Mouse (Mus musculus) NIH3T3 (cell line): ENCODE measurements around the gene Prrx2.

ENCODE experiments used
- DNase-seq: peaks from one replicate; pipeline ENCODE4 v3.0.0-alpha.2; 2012; ENCODE audit warnings: low read depth

Gene Prrx2

GRCm38 (mm10) chr2:30823385-30824153, 11.2 kb upstream of the Prrx2 start:
- DNase-seq: peak; percentile 77

- peak; percentile 91 for DNase-seq
Observed at GRCm38 (mm10) chr2:30826825-30827748, 7.7 kb upstream of the Prrx2 start.

- peak; percentile 98 for DNase-seq
Observed at GRCm38 (mm10) chr2:30827749-30828475, 6.9 kb upstream of the Prrx2 start.

GRCm38 (mm10) chr2:30829315-30829714, 5.5 kb upstream of the Prrx2 start:
- DNase-seq: peak; percentile 71

- DNase-seq: no peak
Observed at GRCm38 (mm10) chr2:30830283-30830795, 4.4 kb upstream of the Prrx2 start, which contains the start of gene Asb6. Gene Asb6 (minus strand): TSS chr2:30830333.

GRCm38 (mm10) chr2:30833644-30834043, 1.1 kb upstream of the Prrx2 start:
- peak; percentile 89 for DNase-seq

- no peak for DNase-seq
Observed at GRCm38 (mm10) chr2:30836238-30836990, 1.6 kb downstream of the Prrx2 start.

GRCm38 (mm10) chr2:30842615-30843014, 7.8 kb downstream of the Prrx2 start:
- peak; percentile 75 for DNase-seq

GRCm38 (mm10) chr2:30845152-30846070, 10.6 kb downstream of the Prrx2 start:
- peak; percentile 74 for DNase-seq

GRCm38 (mm10) chr2:30846236-30846635, 11.5 kb downstream of the Prrx2 start:
- peak; percentile 61 for DNase-seq

- DNase-seq: no peak
Observed at GRCm38 (mm10) chr2:30846723-30847122, 12.0 kb downstream of the Prrx2 start.

- peak; percentile 81 for DNase-seq
Observed at GRCm38 (mm10) chr2:30848184-30848583, 13.4 kb downstream of the Prrx2 start.

GRCm38 (mm10) chr2:30850581-30850980, 15.8 kb downstream of the Prrx2 start:
- no peak for DNase-seq

GRCm38 (mm10) chr2:30852771-30853313, 18.1 kb downstream of the Prrx2 start:
- peak; percentile 42 for DNase-seq

- DNase-seq: no peak
Observed at GRCm38 (mm10) chr2:30857076-30857475, 22.3 kb downstream of the Prrx2 start.

GRCm38 (mm10) chr2:30859782-30860181, 25.0 kb downstream of the Prrx2 start:
- no peak for DNase-seq

GRCm38 (mm10) chr2:30862081-30862480, 27.3 kb downstream of the Prrx2 start:
- no peak for DNase-seq

GRCm38 (mm10) chr2:30863574-30863973, 28.8 kb downstream of the Prrx2 start:
- DNase-seq: peak; percentile 31

- peak; percentile 91 for DNase-seq
Observed at GRCm38 (mm10) chr2:30864968-30865381, 30.2 kb downstream of the Prrx2 start.

GRCm38 (mm10) chr2:30865426-30865825, 30.7 kb downstream of the Prrx2 start:
- DNase-seq: peak; percentile 61
